Mouse (Mus musculus) kidney, adult 2 months (tissue): Measurements from ENCODE around the gene Psme1.
A peak's percentile ranks its signal among the peaks of the same experiment; 100 is the strongest.

ENCODE experiments used
- CTCF ChIP-seq: fragments of 200-500 bp; conservative IDR thresholded peaks from 2 replicates; pipeline ENCODE4 v1.5.1; 2011; ENCODE audit warnings: low read depth, mild to moderate bottlenecking, control low read depth, low read length, moderate library complexity, mixed read lengths; ENCODE audit not compliant: insufficient read depth, insufficient read length
- POLR2A ChIP-seq: fragments of 200-500 bp; IDR thresholded peaks from one replicate; pipeline ENCODE4 v1.6.1; 2011; ENCODE audit warnings: low read depth, low read length, control low read depth

DNA sequence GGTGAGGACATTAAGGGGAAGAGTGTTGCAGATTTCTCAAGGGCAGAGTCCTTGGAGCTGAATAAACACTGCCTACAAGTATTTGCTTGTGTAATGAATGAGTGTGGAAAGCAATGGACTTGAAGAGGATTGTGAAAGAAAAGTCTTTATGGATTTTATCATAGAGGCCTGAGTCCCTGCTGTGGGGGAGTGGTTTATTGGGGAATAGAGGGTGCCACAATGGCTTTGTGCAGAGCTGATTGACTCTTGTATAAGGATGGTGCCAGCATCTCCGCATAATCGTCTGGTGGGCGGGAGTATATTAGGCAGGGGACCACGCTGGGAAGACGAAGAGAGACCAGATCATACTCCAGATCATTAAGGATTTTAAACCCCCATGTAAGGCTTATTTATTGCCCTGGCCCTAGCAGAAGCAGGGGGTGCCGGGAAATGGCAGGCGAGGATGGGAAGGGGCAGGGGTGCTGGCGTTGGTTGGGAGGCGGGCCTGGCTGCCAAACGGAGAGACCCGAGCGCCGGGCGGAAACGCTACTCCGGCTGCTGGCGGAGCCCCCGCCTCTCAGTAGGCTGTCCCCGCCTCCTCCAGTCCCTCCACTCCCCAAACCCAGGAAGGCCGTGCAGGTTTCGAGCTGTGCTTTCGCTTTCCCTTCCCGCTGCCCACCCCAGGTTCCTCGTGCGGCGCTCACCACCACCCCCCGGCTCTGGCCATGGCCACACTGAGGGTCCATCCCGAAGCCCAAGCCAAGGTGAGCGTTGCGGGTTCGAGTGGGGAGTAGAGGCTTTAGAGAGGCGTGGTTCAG lies at the start of gene Psme1:
- no peak for TF ChIP-seq CTCF
- TF ChIP-seq POLR2A: peak; percentile 4
